Mouse (Mus musculus) heart, postnatal 4 days (tissue): Measurements from ENCODE around the gene Msl3l2. TPM values are rescaled to one million over a fixed set of nuclear protein-coding genes. Genes with fewer than 3 reads are reported as not detected.

Experiments used
- total RNA-seq, 2 experiments: library from RNA; stranded (reverse); gene quantifications; 2 replicates each; pipeline ENCODE4 v1.2.3; 2021

Msl3l2 gene
- total RNA-seq, 2 experiments from 2014 or later, result 7.1 to 9.3 TPM

Other genes with a start within 250 kb of the Msl3l2 start
- gene Tbc1d32, start 121.8 kb downstream of the Msl3l2 start, total RNA-seq, result 1 to 10 TPM; 3.3 to 3.7 TPM